Mouse (Mus musculus): Measurements from ENCODE around the gene Fbxw7. TPM values are rescaled to one million over a fixed set of nuclear protein-coding genes. Genes with fewer than 3 reads are reported as not detected.

The Fbxw7 gene
- polyA plus RNA-seq, 1 experiment = 25.0 TPM

DNA sequence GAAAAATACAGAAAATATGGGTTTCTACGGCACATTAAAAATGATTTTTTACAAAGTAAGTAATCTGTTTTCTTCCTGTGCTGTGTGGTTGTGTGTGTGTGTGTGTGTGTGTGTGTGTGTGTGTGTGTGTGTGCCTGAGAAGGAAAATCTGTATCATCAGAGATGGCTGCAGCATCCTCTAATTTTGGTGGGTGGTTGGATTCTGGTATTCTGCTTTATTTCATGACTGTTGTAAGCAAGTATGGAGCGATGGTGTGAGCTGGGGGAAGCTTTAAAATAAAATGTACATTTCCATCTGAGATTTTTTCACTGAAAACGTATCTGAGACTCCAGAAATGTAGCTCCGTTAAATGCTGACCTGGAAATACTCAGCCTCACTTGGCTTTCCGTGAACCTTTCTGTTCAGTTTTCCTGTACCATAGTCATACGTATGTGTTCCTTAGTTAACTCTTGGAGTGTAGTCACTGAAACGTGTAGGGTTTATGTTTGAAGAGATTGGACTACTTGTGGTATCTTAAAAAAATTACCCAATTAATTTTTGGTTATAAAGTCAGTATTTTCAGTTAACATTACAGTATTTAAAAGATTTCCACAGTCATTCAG lies 137.6 kb downstream of the Fbxw7 start:
- no peak for TF ChIP-seq POLR2A (IDR thresholded peaks at IDR 0.05; ENCODE audit: borderline replicate concordance, extremely low read depth, insufficient read depth, insufficient read length, poor library complexity, severe bottlenecking)
- TF ChIP-seq CTCF (IDR thresholded peaks at IDR 0.05; ENCODE audit: borderline replicate concordance, extremely low read depth, insufficient read depth, insufficient read length) = no peak
- peak; percentile 55 for DNase-seq (ENCODE audit: low read depth)

DNA sequence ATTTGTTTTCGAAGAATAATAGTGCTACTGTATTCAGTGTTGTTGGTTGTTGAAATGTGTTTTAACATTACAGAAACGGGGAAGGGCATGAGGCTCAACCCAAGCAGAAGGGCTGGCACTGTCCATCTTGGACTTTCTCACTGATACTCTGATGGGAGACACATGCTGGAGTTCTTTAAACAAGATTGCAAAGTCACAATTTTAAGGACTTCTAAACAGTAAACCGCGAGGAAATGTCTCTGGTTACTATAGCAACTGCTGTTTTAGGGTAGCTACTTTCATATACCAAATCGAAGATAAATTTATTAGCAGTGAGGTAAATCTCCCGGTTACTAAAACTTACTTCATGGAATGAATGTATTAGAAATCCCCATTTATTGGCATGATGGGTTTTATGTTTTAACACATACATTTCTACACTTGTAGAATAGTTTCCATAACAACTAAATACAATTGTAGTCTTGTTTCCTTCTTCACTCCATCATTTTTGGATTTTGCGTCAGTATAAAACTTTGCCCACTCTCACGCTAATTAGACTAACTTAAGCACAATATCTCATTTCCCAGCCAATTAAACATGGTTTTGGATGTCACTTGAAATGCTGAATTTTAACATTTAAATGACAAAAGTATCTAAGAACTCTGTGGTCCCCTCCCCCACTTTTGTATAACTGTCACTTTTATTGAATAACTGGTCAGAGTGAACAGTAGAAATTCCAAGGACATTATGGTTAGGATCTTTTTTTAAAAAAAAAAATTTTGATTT lies 140.1 kb downstream of the Fbxw7 start:
- DNase-seq (ENCODE audit: low read depth) = peak; percentile 79
- TF ChIP-seq CTCF (IDR thresholded peaks at IDR 0.05; ENCODE audit: borderline replicate concordance, extremely low read depth, insufficient read depth, insufficient read length) (no peak), POLR2A (IDR thresholded peaks at IDR 0.05; ENCODE audit: borderline replicate concordance, extremely low read depth, insufficient read depth, insufficient read length, poor library complexity, severe bottlenecking) (no peak)

DNA sequence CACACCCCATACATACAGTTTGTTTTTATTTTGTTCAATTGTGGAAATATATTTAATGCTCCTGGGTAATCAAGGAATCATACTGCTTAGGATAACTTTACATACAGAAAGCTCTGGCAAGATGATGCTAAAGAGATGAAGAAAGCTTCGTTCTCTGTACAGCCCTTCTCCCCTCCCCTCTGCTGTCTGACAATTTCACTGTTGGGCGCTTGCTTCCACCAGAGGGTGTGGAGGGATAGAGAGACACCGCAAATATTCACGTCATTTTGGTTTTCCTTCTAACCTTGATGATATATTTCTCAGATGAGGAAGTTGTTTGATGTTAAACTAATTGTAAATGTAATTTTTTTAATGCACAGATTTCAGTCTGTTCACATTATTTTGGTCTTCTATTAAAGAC lies 140.8 kb downstream of the Fbxw7 start:
- peak; percentile 75 for DNase-seq (ENCODE audit: low read depth)
- TF ChIP-seq CTCF (IDR thresholded peaks at IDR 0.05; ENCODE audit: borderline replicate concordance, extremely low read depth, insufficient read depth, insufficient read length) = peak; percentile 48; the same call in 1 of the 2 replicates
- TF ChIP-seq POLR2A (IDR thresholded peaks at IDR 0.05; ENCODE audit: borderline replicate concordance, extremely low read depth, insufficient read depth, insufficient read length, poor library complexity, severe bottlenecking) = no peak

DNA sequence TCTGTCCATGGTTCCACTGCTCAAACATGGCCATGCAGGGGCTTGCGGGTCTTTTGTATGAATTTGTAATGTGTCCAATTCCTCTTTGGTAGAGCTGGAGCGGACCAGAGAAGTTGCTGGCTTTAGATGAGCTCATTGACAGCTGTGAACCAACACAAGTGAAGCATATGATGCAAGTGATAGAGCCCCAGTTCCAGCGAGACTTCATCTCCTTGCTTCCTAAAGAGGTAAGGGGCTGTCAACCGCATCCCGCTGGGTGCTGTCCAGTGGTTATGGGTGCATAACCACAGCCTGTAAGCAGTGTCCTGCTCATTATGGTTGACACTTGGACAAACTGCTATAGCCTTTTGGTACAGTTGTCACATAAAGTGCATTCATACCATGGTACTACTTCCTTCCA lies 150.1 kb downstream of the Fbxw7 start:
- TF ChIP-seq CTCF (IDR thresholded peaks at IDR 0.05; ENCODE audit: borderline replicate concordance, extremely low read depth, insufficient read depth, insufficient read length) = no peak
- no peak for TF ChIP-seq POLR2A (IDR thresholded peaks at IDR 0.05; ENCODE audit: borderline replicate concordance, extremely low read depth, insufficient read depth, insufficient read length, poor library complexity, severe bottlenecking)
- DNase-seq (ENCODE audit: low read depth) = no peak

DNA sequence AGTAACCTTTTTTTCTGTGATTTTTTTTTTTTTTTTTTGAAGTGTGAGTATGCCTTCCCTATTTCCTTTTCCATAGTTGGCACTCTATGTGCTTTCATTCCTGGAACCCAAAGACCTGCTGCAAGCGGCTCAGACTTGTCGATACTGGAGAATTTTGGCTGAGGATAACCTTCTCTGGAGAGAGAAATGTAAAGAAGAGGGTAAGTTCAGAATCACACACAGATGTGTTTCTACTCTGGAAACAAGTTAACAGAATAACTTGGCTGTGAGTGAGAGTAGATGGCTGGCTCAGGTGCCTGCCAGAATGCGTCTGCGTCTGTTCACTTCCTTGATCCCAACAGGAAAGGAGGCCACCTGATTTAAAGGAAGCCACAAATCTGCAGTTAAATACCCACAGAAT lies 152.3 kb downstream of the Fbxw7 start:
- no peak for TF ChIP-seq CTCF (IDR thresholded peaks at IDR 0.05; ENCODE audit: borderline replicate concordance, extremely low read depth, insufficient read depth, insufficient read length)
- TF ChIP-seq POLR2A (IDR thresholded peaks at IDR 0.05; ENCODE audit: borderline replicate concordance, extremely low read depth, insufficient read depth, insufficient read length, poor library complexity, severe bottlenecking) = no peak

DNA sequence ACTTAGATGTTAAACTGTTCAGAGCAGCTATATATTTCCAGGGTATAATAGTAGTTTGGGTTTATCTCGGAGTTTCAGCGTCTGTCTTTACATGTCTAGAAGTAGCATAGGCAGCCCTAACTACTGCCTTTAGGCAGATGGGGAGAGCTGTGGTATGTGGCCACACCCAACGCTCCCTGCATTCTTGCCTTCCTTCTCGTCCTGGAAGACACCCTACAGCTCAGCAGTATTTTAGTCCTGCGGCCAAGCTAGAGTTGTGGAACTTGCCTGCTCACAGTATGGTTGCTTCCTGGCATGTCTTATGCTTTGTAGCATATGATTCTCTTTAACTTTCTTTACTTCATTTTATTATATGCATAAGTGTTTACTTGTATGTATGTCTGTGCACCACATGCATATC lies 156.5 kb downstream of the Fbxw7 start:
- no peak for TF ChIP-seq POLR2A (IDR thresholded peaks at IDR 0.05; ENCODE audit: borderline replicate concordance, extremely low read depth, insufficient read depth, insufficient read length, poor library complexity, severe bottlenecking)
- TF ChIP-seq CTCF (IDR thresholded peaks at IDR 0.05; ENCODE audit: borderline replicate concordance, extremely low read depth, insufficient read depth, insufficient read length) = no peak
- DNase-seq (ENCODE audit: low read depth) = no peak

More for the DNA sequence above, 152.3 kb downstream of the Fbxw7 start:
- no peak for DNase-seq (ENCODE audit: low read depth)

DNA sequence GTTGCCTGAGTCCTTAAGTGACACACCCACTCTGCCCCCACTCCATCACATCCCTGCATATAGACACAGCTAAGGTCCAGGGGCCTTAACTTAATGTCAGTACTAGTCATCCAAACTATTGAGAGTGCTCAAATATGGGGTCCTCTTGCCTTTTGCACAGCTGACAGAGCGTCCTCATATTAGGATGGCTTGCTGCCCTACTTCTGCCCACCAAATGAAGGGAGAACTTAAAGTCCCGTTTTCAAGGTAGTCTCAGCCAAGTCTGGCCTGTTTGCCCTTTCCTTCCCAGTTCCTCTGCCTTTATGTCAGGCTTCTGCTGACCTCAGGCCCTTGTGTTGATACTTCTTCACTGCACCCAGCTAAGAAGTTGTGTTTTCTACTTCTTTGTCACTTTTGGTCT lies 157.8 kb downstream of the Fbxw7 start:
- TF ChIP-seq CTCF (IDR thresholded peaks at IDR 0.05; ENCODE audit: borderline replicate concordance, extremely low read depth, insufficient read depth, insufficient read length) (no peak), POLR2A (IDR thresholded peaks at IDR 0.05; ENCODE audit: borderline replicate concordance, extremely low read depth, insufficient read depth, insufficient read length, poor library complexity, severe bottlenecking) (no peak)
- no peak for DNase-seq (ENCODE audit: low read depth)

DNA sequence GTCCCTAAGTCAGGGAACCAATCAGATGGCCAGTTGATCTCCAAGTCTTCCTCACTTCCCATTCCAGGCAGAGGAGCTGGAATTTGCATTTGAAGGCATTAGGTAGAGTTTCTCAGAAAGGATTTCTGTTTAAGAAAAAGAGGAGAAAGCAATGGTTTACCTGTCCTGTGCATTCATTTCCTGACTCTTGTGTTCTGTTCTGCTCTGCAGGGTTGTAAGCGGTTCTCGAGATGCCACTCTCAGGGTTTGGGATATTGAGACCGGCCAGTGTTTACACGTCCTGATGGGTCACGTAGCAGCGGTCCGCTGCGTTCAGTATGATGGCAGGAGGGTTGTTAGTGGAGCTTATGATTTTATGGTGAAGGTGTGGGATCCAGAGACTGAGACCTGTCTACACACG lies 159.1 kb downstream of the Fbxw7 start:
- no peak for DNase-seq (ENCODE audit: low read depth)
- no peak for TF ChIP-seq POLR2A (IDR thresholded peaks at IDR 0.05; ENCODE audit: borderline replicate concordance, extremely low read depth, insufficient read depth, insufficient read length, poor library complexity, severe bottlenecking)
- TF ChIP-seq CTCF (IDR thresholded peaks at IDR 0.05; ENCODE audit: borderline replicate concordance, extremely low read depth, insufficient read depth, insufficient read length) = no peak

DNA sequence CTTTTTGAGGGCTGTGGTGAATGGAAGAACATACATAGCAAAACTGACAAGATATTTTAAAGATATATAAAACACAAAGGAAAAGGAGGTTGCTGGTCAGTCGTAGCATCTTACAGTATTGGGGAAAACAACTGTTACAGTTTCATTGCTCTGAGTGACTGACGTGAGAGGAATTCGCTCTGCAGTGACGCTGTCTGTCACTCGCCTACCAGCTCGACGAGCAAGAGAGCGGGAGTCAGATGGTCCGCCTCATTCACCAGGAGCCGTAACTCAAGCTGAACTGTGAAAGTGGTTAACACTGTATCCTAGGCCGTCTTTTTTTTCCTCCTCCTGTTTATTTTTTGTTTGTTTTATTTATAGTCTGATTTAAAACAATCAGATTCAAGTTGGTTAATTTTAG lies 163.6 kb downstream of the Fbxw7 start:
- DNase-seq (ENCODE audit: low read depth) = no peak
- TF ChIP-seq CTCF (IDR thresholded peaks at IDR 0.05; ENCODE audit: borderline replicate concordance, extremely low read depth, insufficient read depth, insufficient read length) (no peak), POLR2A (IDR thresholded peaks at IDR 0.05; ENCODE audit: borderline replicate concordance, extremely low read depth, insufficient read depth, insufficient read length, poor library complexity, severe bottlenecking) (no peak)

DNA sequence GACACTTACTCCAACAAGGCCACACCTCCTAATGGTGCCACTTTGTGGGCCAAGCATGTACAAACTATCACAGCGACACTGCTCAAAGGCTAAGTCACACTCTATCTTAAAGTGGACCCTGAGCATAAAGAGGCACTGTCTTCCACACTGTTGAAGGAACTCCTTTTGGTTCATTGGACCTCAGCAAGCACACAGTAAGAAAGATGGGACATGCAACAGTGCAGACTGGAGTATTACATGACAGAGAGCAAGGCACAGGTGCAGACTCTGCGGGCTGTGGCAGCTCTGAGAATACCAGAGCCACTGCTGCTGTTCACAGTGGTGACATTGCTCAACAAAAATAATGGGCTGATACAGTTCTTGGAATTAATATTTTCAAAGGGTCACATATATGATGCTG lies 165.1 kb downstream of the Fbxw7 start:
- no peak for DNase-seq (ENCODE audit: low read depth)
- TF ChIP-seq POLR2A (IDR thresholded peaks at IDR 0.05; ENCODE audit: borderline replicate concordance, extremely low read depth, insufficient read depth, insufficient read length, poor library complexity, severe bottlenecking) (no peak), CTCF (IDR thresholded peaks at IDR 0.05; ENCODE audit: borderline replicate concordance, extremely low read depth, insufficient read depth, insufficient read length) (no peak)

DNA sequence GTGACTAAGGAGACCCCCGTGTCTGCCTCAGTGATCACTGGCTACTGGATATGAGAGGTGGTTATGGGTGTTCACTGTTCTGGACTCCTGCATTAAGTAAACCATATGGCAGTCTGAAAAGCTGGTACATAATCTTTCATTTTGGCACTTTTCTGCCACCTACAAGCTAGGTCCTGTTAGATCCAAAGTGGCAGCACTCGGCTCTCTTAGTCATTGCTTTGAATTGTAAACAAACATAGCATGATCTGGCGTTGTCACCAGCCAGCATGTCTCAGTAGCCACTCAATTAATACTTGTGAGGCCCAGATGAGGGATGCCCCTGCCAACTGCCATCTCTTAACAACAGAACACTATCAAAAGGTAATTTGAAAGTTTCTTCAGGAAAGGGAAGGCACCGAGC lies 167.6 kb downstream of the Fbxw7 start:
- no peak for DNase-seq (ENCODE audit: low read depth)
- TF ChIP-seq CTCF (IDR thresholded peaks at IDR 0.05; ENCODE audit: borderline replicate concordance, extremely low read depth, insufficient read depth, insufficient read length) (no peak), POLR2A (IDR thresholded peaks at IDR 0.05; ENCODE audit: borderline replicate concordance, extremely low read depth, insufficient read depth, insufficient read length, poor library complexity, severe bottlenecking) (no peak)

DNA sequence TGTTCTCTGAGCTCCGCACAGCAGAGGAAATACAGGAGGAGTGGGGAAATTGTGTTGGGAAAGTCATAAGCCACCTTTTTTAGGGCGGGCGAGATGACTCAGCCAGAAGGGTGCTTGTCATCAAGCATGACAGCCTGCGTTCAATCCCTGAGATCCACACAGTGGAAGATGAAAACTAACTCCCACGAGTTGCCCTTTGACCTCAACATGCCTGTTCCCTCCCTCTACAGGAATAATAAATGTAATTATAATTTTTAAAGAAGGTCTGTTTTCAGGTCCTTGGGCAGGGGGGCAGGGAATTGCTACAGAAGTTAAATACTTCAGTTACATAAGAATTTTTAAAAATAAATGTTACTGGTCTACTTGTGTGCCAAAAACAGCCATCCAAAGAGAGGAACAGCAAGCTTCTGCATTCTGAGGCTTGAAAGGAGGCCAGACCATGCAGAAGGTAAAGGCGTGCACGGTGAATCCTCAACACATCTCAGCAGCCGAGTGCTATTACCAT lies 170.1 kb downstream of the Fbxw7 start:
- no peak for TF ChIP-seq POLR2A (IDR thresholded peaks at IDR 0.05; ENCODE audit: borderline replicate concordance, extremely low read depth, insufficient read depth, insufficient read length, poor library complexity, severe bottlenecking)
- no peak for TF ChIP-seq CTCF (IDR thresholded peaks at IDR 0.05; ENCODE audit: borderline replicate concordance, extremely low read depth, insufficient read depth, insufficient read length)
- DNase-seq (ENCODE audit: low read depth) = no peak
